ENCODE assay signal across 9 mouse cellular contexts in the genomic region with DNA sequence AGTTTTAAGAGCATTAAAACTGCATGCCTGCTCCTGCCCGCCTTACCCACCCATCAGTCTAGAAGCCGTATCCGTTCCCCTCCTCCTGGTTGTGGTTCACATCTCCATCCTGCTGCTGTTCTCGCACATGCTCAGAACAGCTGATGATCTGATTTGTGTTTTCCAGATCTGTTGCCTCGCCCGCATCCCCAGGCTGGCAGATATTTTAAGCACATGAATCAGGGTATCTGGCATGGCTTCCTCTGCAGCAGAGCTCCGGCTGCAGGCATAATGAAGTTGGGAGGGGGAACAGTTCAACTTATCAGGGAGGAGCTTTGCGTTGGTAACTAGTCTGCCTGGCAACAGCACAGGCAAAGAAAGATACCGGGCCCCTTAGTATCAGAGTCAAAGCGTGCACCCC.
DNase-seq lines count a peak whose midpoint lies in the region; ATAC-seq lines count a peak whose summit lies in the region.
"Had no signal": no experiment of that assay in that cellular context is flagged by ENCODE, and none has a peak within 500 bp of the region (broad histone marks: within the 10 kb centered on the region; RNA-seq: fewer than 3 reads in every experiment).

No protein-coding gene starts in this region.

- intact Hi-C loops in gastrocnemius, postnatal 14 days (cut with DNase I; ENCODE audit: low total_unique reads), result no loop called here

- H3K4me3 ChIP-seq in embryonic facial prominence, embryonic 14.5 days (ENCODE audit: low read depth, low read length), result no peak overlapping the region
- H3K4me3 ChIP-seq in liver, embryonic 12.5 days, result no peak overlapping the region
- H3K4me3 ChIP-seq: neural tube, embryonic 12.5 days had no signal

- no peaks in the 10 kb centered on the region for H3K36me3 ChIP-seq in embryonic facial prominence, embryonic 14.5 days (ENCODE audit: control insufficient read depth, insufficient read depth, low read length)
- no peaks in the 10 kb centered on the region for H3K36me3 ChIP-seq in liver, embryonic 12.5 days
- H3K36me3 ChIP-seq: neural tube, embryonic 12.5 days had no signal

- peak; percentile 8; the same call in 1 of the 2 replicates for ATAC-seq in embryonic facial prominence, embryonic 14.5 days (ENCODE audit: low read depth)
- no peak for ATAC-seq in liver, embryonic 12.5 days

- H3K4me2 ChIP-seq in embryonic facial prominence, embryonic 14.5 days (ENCODE audit: low read depth, low read length), result no peak overlapping the region
- no peak overlapping the region for H3K4me2 ChIP-seq in liver, embryonic 12.5 days
- H3K4me2 ChIP-seq: neural tube, embryonic 12.5 days had no signal

- no peak overlapping the region for H3K27ac ChIP-seq in embryonic facial prominence, embryonic 14.5 days (replicated peaks; ENCODE audit: low read depth, low read length)
- no peak overlapping the region for H3K27ac ChIP-seq in liver, embryonic 12.5 days
- H3K27ac ChIP-seq: neural tube, embryonic 12.5 days had no signal

- H3K27me3 ChIP-seq in embryonic facial prominence, embryonic 14.5 days (replicated peaks; ENCODE audit: control insufficient read depth, insufficient read depth, low read length), result no peaks in the 10 kb centered on the region
- no peaks in the 10 kb centered on the region for H3K27me3 ChIP-seq in liver, embryonic 12.5 days (replicated peaks)
- H3K27me3 ChIP-seq: neural tube, embryonic 12.5 days had no signal

- H3K9me3 ChIP-seq in embryonic facial prominence, embryonic 14.5 days (ENCODE audit: control insufficient read depth, low read length), result no peaks in the 10 kb centered on the region; the same call in 1 of the 2 replicates
- H3K9me3 ChIP-seq in liver, embryonic 12.5 days (replicated peaks), result peaks cover 8% of the 10 kb centered on the region; the same call in 1 of the 2 replicates

- H3K9ac ChIP-seq in embryonic facial prominence, embryonic 14.5 days (ENCODE audit: low read depth, low read length), result no peak overlapping the region
- H3K9ac ChIP-seq in liver, embryonic 12.5 days, result no peak overlapping the region
- H3K9ac ChIP-seq: neural tube, embryonic 12.5 days had no signal

- DNase-seq in gastrocnemius, postnatal 14 days, result peak; percentile 10
- DNase-seq in gastrocnemius, postnatal 10 days, result no peak
- peak; percentile 59 for DNase-seq in embryonic facial prominence, embryonic 14.5 days (ENCODE audit: low spot score)
- peak; percentile 86 to 91 for DNase-seq in layer of hippocampus, adult 8-10 months (ENCODE audit: low spot score in 2 of 2)
- DNase-seq in right cerebral cortex, adult 18-20 months, result peak; percentile 91
- no peak for DNase-seq in neural tube, embryonic 10.5 days (ENCODE audit: extremely low spot score, low spot score)
- DNase-seq in kidney, postnatal 14 days, result no peak

- peaks cover 24% of the 10 kb centered on the region for H3K4me1 ChIP-seq in embryonic facial prominence, embryonic 14.5 days (ENCODE audit: control insufficient read depth, insufficient read depth, low read length)
- H3K4me1 ChIP-seq in liver, embryonic 12.5 days, result no peaks in the 10 kb centered on the region
- H3K4me1 ChIP-seq: neural tube, embryonic 12.5 days had no signal

- WGBS in embryonic facial prominence, embryonic 14.5 days, result 60% methylated on average over 10 of the region's 10 CpGs
- 64% methylated on average over 10 of the region's 10 CpGs for WGBS in liver, embryonic 12.5 days (ENCODE audit: insufficient replicate concordance)

Comparison
In these comparisons a context has a peak if more than half of its experiments do, and no peak if none do; other contexts are left out.
1. DNase-seq: peak in gastrocnemius, postnatal 14 days (single experiment), embryonic facial prominence, embryonic 14.5 days (single experiment), layer of hippocampus, adult 8-10 months (2 of 2) and right cerebral cortex, adult 18-20 months (single experiment); none in gastrocnemius, postnatal 10 days (single experiment), neural tube, embryonic 10.5 days (single experiment) and kidney, postnatal 14 days (single experiment).